Mouse (Mus musculus): ENCODE measurements at regions not wholly inside any gene's neighbourhood (a gene's known extent, or its start where the extent isn't known, plus 50 kb on each side); places are given as distances from the start of the nearest gene placed in this dataset.

DNA sequence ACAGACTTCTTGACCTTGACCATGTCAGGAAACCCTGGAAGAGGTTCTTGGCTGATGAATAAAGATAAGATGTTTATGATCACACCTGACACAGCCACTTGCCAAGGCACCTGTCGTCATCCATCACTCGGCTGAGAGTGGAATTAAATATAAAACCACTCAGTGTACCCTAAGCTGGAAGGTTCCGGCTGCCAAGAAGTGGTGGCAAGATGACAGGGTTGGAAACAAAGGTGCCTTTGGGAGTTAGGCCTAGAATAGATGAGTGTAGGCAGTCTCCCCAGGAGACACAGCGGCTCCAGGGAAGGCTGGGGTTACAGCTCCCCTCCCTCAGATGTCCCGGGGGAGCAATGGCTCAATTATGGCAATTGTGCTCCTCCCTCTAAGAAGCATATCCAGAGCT is 157.0 kb downstream of the Rsl24d1 start:
- Histone ChIP-seq H3K4me3 (no peak overlapping the region), H3K79me2 (ENCODE audit: control insufficient read depth, insufficient read depth) (no peaks in the 10 kb centered on the region), H3K36me3 (ENCODE audit: control insufficient read depth, insufficient read depth) (no peaks in the 10 kb centered on the region), H3ac (ENCODE audit: control insufficient read depth, insufficient read length) (no peak overlapping the region), H3K27me3 (ENCODE audit: control insufficient read depth, insufficient read depth, insufficient read length) (no peaks in the 10 kb centered on the region), H3K4me2 (ENCODE audit: low read depth) (no peak overlapping the region)
- TF ChIP-seq CEBPB (IDR thresholded peaks at IDR 0.05; ENCODE audit: insufficient read depth, poor library complexity, severe bottlenecking) (no peak), MYOD1 (IDR thresholded peaks at IDR 0.05; ENCODE audit: control insufficient read depth in 1 of 3, insufficient read length in 2 of 3, low read depth in 2 of 3) (peak in 2 of 3 experiments; percentile 14 to 57)

DNA sequence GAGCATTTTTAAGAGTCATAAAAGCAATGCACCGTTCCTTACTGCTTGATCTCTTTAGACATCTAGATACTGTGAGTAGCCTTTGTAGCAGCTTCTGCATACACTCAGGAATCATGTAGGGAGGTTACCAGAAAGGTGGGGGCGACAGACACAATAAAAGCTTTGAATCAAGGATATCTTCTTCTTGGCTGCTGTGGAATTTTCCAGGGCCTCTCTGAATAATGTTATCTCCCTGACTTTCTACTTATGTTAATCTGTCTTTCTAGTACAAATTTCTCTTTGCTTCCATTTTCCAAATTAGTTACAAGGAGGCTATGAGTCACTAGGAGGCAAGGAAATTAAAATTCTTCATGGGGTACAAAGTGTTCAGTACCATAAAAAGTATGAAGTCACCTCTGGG is 159.4 kb downstream of the Rsl24d1 start:
- no peaks in the 10 kb centered on the region for H3K27me3 ChIP-seq (ENCODE audit: control insufficient read depth, insufficient read depth, insufficient read length)
- H3K4me2 ChIP-seq (ENCODE audit: low read depth) = no peak overlapping the region
- H3ac ChIP-seq (ENCODE audit: control insufficient read depth, insufficient read length) = no peak overlapping the region
- H3K4me3 ChIP-seq = no peak overlapping the region
- no peaks in the 10 kb centered on the region for H3K79me2 ChIP-seq (ENCODE audit: control insufficient read depth, insufficient read depth)
- H3K36me3 ChIP-seq (ENCODE audit: control insufficient read depth, insufficient read depth) = no peaks in the 10 kb centered on the region
- TF ChIP-seq TCF12 (IDR thresholded peaks at IDR 0.05; ENCODE audit: insufficient read depth, poor library complexity, severe bottlenecking) (no peak), E2F4 (IDR thresholded peaks at IDR 0.05; ENCODE audit: insufficient read depth) (no peak), MYOD1 (IDR thresholded peaks at IDR 0.05; ENCODE audit: control insufficient read depth in 1 of 3, insufficient read length in 2 of 3, low read depth in 2 of 3) (no peak), SRF (IDR thresholded peaks at IDR 0.05; ENCODE audit: control insufficient read depth, insufficient read length, low read depth) (no peak), REST (IDR thresholded peaks at IDR 0.05; ENCODE audit: insufficient read depth, insufficient read length) (no peak), POLR2AphosphoS2 (IDR thresholded peaks at IDR 0.05; ENCODE audit: insufficient read length, low read depth) (no peak), POLR2A (IDR thresholded peaks at IDR 0.05; ENCODE audit: insufficient read length, low read depth) (no peak), MYOG (IDR thresholded peaks at IDR 0.05; ENCODE audit: control insufficient read depth in 1 of 3, insufficient read depth in 1 of 3, insufficient read length in 2 of 3, low read depth in 2 of 3) (no peak), TCF3 (IDR thresholded peaks at IDR 0.05; ENCODE audit: insufficient read length, low read depth) (no peak), MAX (IDR thresholded peaks at IDR 0.05; ENCODE audit: low read depth) (no peak), CEBPB (IDR thresholded peaks at IDR 0.05; ENCODE audit: insufficient read depth, poor library complexity, severe bottlenecking) (no peak), USF1 (IDR thresholded peaks at IDR 0.05; ENCODE audit: low read depth) (no peak)

DNA sequence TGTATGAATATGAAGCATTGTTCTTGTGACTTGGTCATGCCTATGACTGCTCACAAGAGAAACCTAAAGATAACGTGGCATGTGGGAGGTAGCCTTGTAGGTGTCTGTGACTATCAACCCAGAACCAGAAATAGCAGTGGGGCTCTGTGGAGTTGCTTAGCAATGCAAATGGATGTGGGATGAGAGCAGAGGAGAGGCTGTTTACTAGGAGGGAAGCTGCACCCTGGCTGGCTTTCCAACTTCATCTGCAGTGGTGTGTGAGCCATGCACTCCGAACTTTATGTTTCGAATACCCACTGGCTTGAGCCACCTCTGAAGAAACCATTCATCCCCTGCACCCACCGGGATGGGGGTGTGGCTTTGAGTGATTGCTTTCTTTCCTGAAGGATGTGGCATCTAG is 160.5 kb downstream of the Rsl24d1 start:
- Histone ChIP-seq H3K79me2 (ENCODE audit: control insufficient read depth, insufficient read depth) (no peaks in the 10 kb centered on the region), H3ac (ENCODE audit: control insufficient read depth, insufficient read length) (no peak overlapping the region), H3K36me3 (ENCODE audit: control insufficient read depth, insufficient read depth) (no peaks in the 10 kb centered on the region), H3K4me2 (ENCODE audit: low read depth) (no peak overlapping the region), H3K27me3 (ENCODE audit: control insufficient read depth, insufficient read depth, insufficient read length) (no peaks in the 10 kb centered on the region), H3K4me3 (no peak overlapping the region)
- TF ChIP-seq POLR2A (IDR thresholded peaks at IDR 0.05; ENCODE audit: insufficient read length, low read depth) (no peak), TCF3 (IDR thresholded peaks at IDR 0.05; ENCODE audit: insufficient read length, low read depth) (no peak), USF1 (IDR thresholded peaks at IDR 0.05; ENCODE audit: low read depth) (no peak), REST (IDR thresholded peaks at IDR 0.05; ENCODE audit: insufficient read depth, insufficient read length) (no peak), MYOG (IDR thresholded peaks at IDR 0.05; ENCODE audit: control insufficient read depth in 1 of 3, insufficient read depth in 1 of 3, insufficient read length in 2 of 3, low read depth in 2 of 3) (no peak), CEBPB (IDR thresholded peaks at IDR 0.05; ENCODE audit: insufficient read depth, poor library complexity, severe bottlenecking) (no peak)

DNA sequence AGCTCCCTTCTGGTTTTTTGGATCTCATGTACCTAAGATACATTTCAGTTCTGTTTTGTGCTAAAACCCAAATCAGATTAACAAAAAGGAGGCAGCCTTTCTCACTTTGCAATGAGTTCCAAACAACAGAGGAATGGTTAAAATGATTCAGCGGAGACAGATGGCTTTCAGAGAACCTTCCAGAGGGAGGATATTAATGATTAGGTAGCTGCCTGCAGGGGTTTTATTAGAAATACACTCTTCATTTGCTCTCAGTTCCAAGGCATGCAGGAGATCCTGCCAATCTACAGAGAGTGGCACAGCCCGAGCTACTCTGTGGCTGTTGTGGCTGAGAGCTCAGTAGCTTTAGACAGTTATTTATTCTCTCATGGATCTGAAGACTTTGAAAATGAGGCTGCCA is 162.4 kb downstream of the Rsl24d1 start:
- Histone ChIP-seq H3K36me3 (ENCODE audit: control insufficient read depth, insufficient read depth) (no peaks in the 10 kb centered on the region), H3K4me2 (ENCODE audit: low read depth) (no peak overlapping the region), H3K4me3 (no peak overlapping the region), H3K27me3 (ENCODE audit: control insufficient read depth, insufficient read depth, insufficient read length) (no peaks in the 10 kb centered on the region), H3ac (ENCODE audit: control insufficient read depth, insufficient read length) (no peak overlapping the region), H3K79me2 (ENCODE audit: control insufficient read depth, insufficient read depth) (no peaks in the 10 kb centered on the region)
- no peak for TF ChIP-seq MYOD1 (IDR thresholded peaks at IDR 0.05; ENCODE audit: control insufficient read depth in 1 of 3, insufficient read length in 2 of 3, low read depth in 2 of 3)
- TF ChIP-seq POLR2A (IDR thresholded peaks at IDR 0.05; ENCODE audit: insufficient read length, low read depth) = no peak
- no peak for TF ChIP-seq SRF (IDR thresholded peaks at IDR 0.05; ENCODE audit: control insufficient read depth, insufficient read length, low read depth)
- no peak for TF ChIP-seq REST (IDR thresholded peaks at IDR 0.05; ENCODE audit: insufficient read depth, insufficient read length)
- no peak for TF ChIP-seq USF1 (IDR thresholded peaks at IDR 0.05; ENCODE audit: low read depth)
- no peak for TF ChIP-seq E2F4 (IDR thresholded peaks at IDR 0.05; ENCODE audit: insufficient read depth)
- TF ChIP-seq POLR2AphosphoS2 (IDR thresholded peaks at IDR 0.05; ENCODE audit: insufficient read length, low read depth) = no peak
- no peak for TF ChIP-seq TCF3 (IDR thresholded peaks at IDR 0.05; ENCODE audit: insufficient read length, low read depth)
- no peak for TF ChIP-seq CEBPB (IDR thresholded peaks at IDR 0.05; ENCODE audit: insufficient read depth, poor library complexity, severe bottlenecking)
- TF ChIP-seq MYOG (IDR thresholded peaks at IDR 0.05; ENCODE audit: control insufficient read depth in 1 of 3, insufficient read depth in 1 of 3, insufficient read length in 2 of 3, low read depth in 2 of 3) = no peak
- TF ChIP-seq MAX (IDR thresholded peaks at IDR 0.05; ENCODE audit: low read depth) = no peak

DNA sequence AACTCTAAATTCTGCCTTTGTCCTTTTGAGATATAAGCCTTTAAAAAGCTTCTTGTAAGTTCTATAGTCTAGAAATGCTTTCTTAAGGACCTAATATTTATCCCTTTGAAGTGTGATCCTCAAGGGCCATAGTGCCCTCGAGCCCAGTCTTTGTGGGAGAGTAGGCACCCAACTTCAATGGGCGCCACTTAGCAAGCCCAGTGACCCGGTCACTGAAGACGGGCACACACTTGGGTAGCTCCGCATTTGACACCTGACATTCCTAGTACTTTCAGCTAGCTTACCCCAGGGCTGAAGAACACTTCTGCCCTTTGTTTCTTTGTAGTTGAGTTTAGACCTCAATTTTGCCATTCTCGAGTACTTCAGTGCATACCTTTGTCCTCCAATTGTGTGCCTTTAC is 182.1 kb downstream of the Rsl24d1 start:
- Histone ChIP-seq H3ac (ENCODE audit: control insufficient read depth, insufficient read length) (no peak overlapping the region), H3K27me3 (ENCODE audit: control insufficient read depth, insufficient read depth, insufficient read length) (no peaks in the 10 kb centered on the region)

More for the DNA sequence above, 182.1 kb downstream of the Rsl24d1 start:
- Histone ChIP-seq H3K4me3 (no peak overlapping the region), H3K36me3 (ENCODE audit: control insufficient read depth, insufficient read depth) (no peaks in the 10 kb centered on the region), H3K4me2 (ENCODE audit: low read depth) (no peak overlapping the region), H3K79me2 (ENCODE audit: control insufficient read depth, insufficient read depth) (no peaks in the 10 kb centered on the region)
- TF ChIP-seq MAX (IDR thresholded peaks at IDR 0.05; ENCODE audit: low read depth) (no peak), SRF (IDR thresholded peaks at IDR 0.05; ENCODE audit: control insufficient read depth, insufficient read length, low read depth) (no peak), REST (IDR thresholded peaks at IDR 0.05; ENCODE audit: insufficient read depth, insufficient read length) (no peak), MYOD1 (IDR thresholded peaks at IDR 0.05; ENCODE audit: control insufficient read depth in 1 of 3, insufficient read length in 2 of 3, low read depth in 2 of 3) (no peak), TCF3 (IDR thresholded peaks at IDR 0.05; ENCODE audit: insufficient read length, low read depth) (no peak), TCF12 (IDR thresholded peaks at IDR 0.05; ENCODE audit: insufficient read depth, poor library complexity, severe bottlenecking) (no peak), USF1 (IDR thresholded peaks at IDR 0.05; ENCODE audit: low read depth) (no peak), E2F4 (IDR thresholded peaks at IDR 0.05; ENCODE audit: insufficient read depth) (no peak), CEBPB (IDR thresholded peaks at IDR 0.05; ENCODE audit: insufficient read depth, poor library complexity, severe bottlenecking) (no peak), MYOG (IDR thresholded peaks at IDR 0.05; ENCODE audit: control insufficient read depth in 1 of 3, insufficient read depth in 1 of 3, insufficient read length in 2 of 3, low read depth in 2 of 3) (no peak), POLR2AphosphoS2 (IDR thresholded peaks at IDR 0.05; ENCODE audit: insufficient read length, low read depth) (no peak), POLR2A (IDR thresholded peaks at IDR 0.05; ENCODE audit: insufficient read length, low read depth) (no peak)
